In the genomic region with DNA sequence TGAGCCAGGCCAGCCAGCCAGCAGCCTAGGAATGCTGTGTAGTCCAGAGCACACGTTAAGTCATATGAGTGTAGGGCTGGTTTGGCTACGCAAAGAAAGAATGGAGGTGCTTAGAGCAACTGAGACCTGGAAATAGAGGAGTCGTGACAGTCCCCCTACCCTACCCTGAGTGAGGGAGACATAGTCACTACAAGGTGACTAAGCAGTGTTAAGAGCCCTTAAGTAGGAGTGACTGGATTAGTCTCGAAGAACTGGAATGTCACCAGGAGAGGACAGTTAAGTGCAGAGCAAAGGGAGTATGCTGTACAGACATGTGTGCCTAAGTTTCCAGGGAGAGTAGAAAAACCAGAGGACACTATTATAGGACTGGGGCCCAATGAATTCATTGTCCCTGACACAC, we compare ENCODE assay signal across 21 mouse cellular contexts. TPM values are rescaled to one million over a fixed set of nuclear protein-coding genes. Genes with fewer than 3 reads are reported as not detected.
DNase-seq lines count a peak whose midpoint lies in the region; ATAC-seq and TF ChIP-seq lines count a peak whose summit lies in the region.
"Had no signal": no experiment of that assay in that cellular context is flagged by ENCODE, and none has a peak within 500 bp of the region (broad histone marks: within the 10 kb centered on the region; RNA-seq: fewer than 3 reads in every experiment).

No protein-coding gene starts in this region.

- H3K9me3 ChIP-seq in forebrain, embryonic 10.5 days = peaks cover 4% of the 10 kb centered on the region; the same call in 1 of the 2 replicates
- H3K9me3 ChIP-seq in forebrain, postnatal 0 days (ENCODE audit: low read length) = no peaks in the 10 kb centered on the region
- peaks cover 3% of the 10 kb centered on the region; the same call in 1 of the 2 replicates for H3K9me3 ChIP-seq in hindbrain, embryonic 13.5 days
- no peaks in the 10 kb centered on the region for H3K9me3 ChIP-seq in hindbrain, embryonic 11.5 days (ENCODE audit: control insufficient read depth, low read length)
- H3K9me3 ChIP-seq in midbrain, embryonic 10.5 days (replicated peaks) = peaks cover 5% of the 10 kb centered on the region; the same call in 1 of the 2 replicates
- H3K9me3 ChIP-seq in midbrain, postnatal 0 days (ENCODE audit: low read length) = no peaks in the 10 kb centered on the region
- H3K9me3 ChIP-seq: neural tube, embryonic 12.5 days had no signal

- no peak for ATAC-seq in forebrain, postnatal 0 days
- no peak for ATAC-seq in hindbrain, embryonic 13.5 days (ENCODE audit: low FRiP score)
- ATAC-seq in hindbrain, embryonic 11.5 days (ENCODE audit: low FRiP score) = no peak
- no peak for ATAC-seq in midbrain, postnatal 0 days (ENCODE audit: low FRiP score)
- ATAC-seq: CD4-positive, CD25-positive, alpha-beta regulatory T cell, adult 4 months; liver, postnatal 0 days; Patski had no signal

- no peak overlapping the region for H3K4me3 ChIP-seq in forebrain, embryonic 10.5 days
- no peak overlapping the region for H3K4me3 ChIP-seq in forebrain, postnatal 0 days (ENCODE audit: low read depth, low read length)
- H3K4me3 ChIP-seq in hindbrain, embryonic 13.5 days = no peak overlapping the region
- no peak overlapping the region for H3K4me3 ChIP-seq in hindbrain, embryonic 11.5 days (ENCODE audit: low read depth, low read length)
- H3K4me3 ChIP-seq in midbrain, embryonic 10.5 days = no peak overlapping the region
- no peak overlapping the region for H3K4me3 ChIP-seq in midbrain, postnatal 0 days (ENCODE audit: low read depth, low read length)
- H3K4me3 ChIP-seq: heart, adult 2 months; layer of hippocampus, adult 2 months; neural tube, embryonic 12.5 days had no signal

- H3K27me3 ChIP-seq in forebrain, embryonic 10.5 days (ENCODE audit: poor library complexity, severe bottlenecking) = 0 out of 2 replicates have a peak, but pooled peaks cover 3% of the 10 kb centered on the region
- H3K27me3 ChIP-seq in forebrain, postnatal 0 days (ENCODE audit: insufficient read depth, low read length) = no peaks in the 10 kb centered on the region
- no peaks in the 10 kb centered on the region for H3K27me3 ChIP-seq in hindbrain, embryonic 13.5 days
- no peaks in the 10 kb centered on the region for H3K27me3 ChIP-seq in hindbrain, embryonic 11.5 days (ENCODE audit: control insufficient read depth, insufficient read depth, low read length)
- H3K27me3 ChIP-seq in midbrain, embryonic 10.5 days (ENCODE audit: low read depth, poor library complexity, severe bottlenecking) = peaks cover 13% of the 10 kb centered on the region
- no peaks in the 10 kb centered on the region for H3K27me3 ChIP-seq in midbrain, postnatal 0 days (ENCODE audit: insufficient read depth, low read length)
- H3K27me3 ChIP-seq: neural tube, embryonic 12.5 days; Patski had no signal

- H3K9ac ChIP-seq in forebrain, postnatal 0 days = no peak overlapping the region
- H3K9ac ChIP-seq in hindbrain, embryonic 13.5 days = peak overlapping the region; percentile 53; the same call in 1 of the 2 replicates
- no peak overlapping the region for H3K9ac ChIP-seq in hindbrain, embryonic 11.5 days (ENCODE audit: low read depth, low read length)
- H3K9ac ChIP-seq in midbrain, postnatal 0 days (replicated peaks; ENCODE audit: low read length, poor library complexity, severe bottlenecking) = no peak overlapping the region
- H3K9ac ChIP-seq: liver, postnatal 0 days; neural tube, embryonic 12.5 days had no signal

- H3K36me3 ChIP-seq in forebrain, embryonic 10.5 days (replicated peaks) = peaks cover 44% of the 10 kb centered on the region
- H3K36me3 ChIP-seq in forebrain, postnatal 0 days (ENCODE audit: insufficient read depth) = no peaks in the 10 kb centered on the region
- H3K36me3 ChIP-seq in hindbrain, embryonic 13.5 days = no peaks in the 10 kb centered on the region; the same call in 1 of the 2 replicates
- no peaks in the 10 kb centered on the region for H3K36me3 ChIP-seq in hindbrain, embryonic 11.5 days (ENCODE audit: control insufficient read depth, insufficient read depth, low read length)
- H3K36me3 ChIP-seq in midbrain, embryonic 10.5 days = peaks cover 46% of the 10 kb centered on the region
- peaks cover 4% of the 10 kb centered on the region; the same call in 1 of the 2 replicates for H3K36me3 ChIP-seq in midbrain, postnatal 0 days (ENCODE audit: insufficient read depth, low read length)

- H3K4me2 ChIP-seq in forebrain, postnatal 0 days (ENCODE audit: low read depth) = no peak overlapping the region
- H3K4me2 ChIP-seq in hindbrain, embryonic 13.5 days = no peak overlapping the region
- H3K4me2 ChIP-seq in hindbrain, embryonic 11.5 days (replicated peaks; ENCODE audit: low read depth, low read length) = no peak overlapping the region
- no peak overlapping the region for H3K4me2 ChIP-seq in midbrain, postnatal 0 days (ENCODE audit: low read depth, low read length, poor library complexity, severe bottlenecking)
- H3K4me2 ChIP-seq: neural tube, embryonic 12.5 days had no signal

- H3K4me1 ChIP-seq in forebrain, embryonic 10.5 days = peaks cover 46% of the 10 kb centered on the region
- H3K4me1 ChIP-seq in forebrain, postnatal 0 days (ENCODE audit: insufficient read depth) = no peaks in the 10 kb centered on the region; the same call in 1 of the 2 replicates
- H3K4me1 ChIP-seq in hindbrain, embryonic 13.5 days (replicated peaks) = peaks cover 44% of the 10 kb centered on the region
- no peaks in the 10 kb centered on the region for H3K4me1 ChIP-seq in hindbrain, embryonic 11.5 days (replicated peaks; ENCODE audit: control insufficient read depth, insufficient read depth, low read length)
- H3K4me1 ChIP-seq in midbrain, embryonic 10.5 days = peaks cover 24% of the 10 kb centered on the region
- H3K4me1 ChIP-seq in midbrain, postnatal 0 days (ENCODE audit: insufficient read depth, low read length) = peaks cover 7% of the 10 kb centered on the region; the same call in 1 of the 2 replicates

- no peak for TF ChIP-seq CTCF in forebrain, postnatal 0 days (IDR thresholded peaks at IDR 0.05; ENCODE audit: low read depth)
- no peak for TF ChIP-seq CTCF in midbrain, postnatal 0 days (IDR thresholded peaks at IDR 0.05)

- DNase-seq in forebrain, embryonic 10.5 days (ENCODE audit: extremely low spot score, low spot score) = no peak
- no peak for DNase-seq in forebrain, postnatal 0 days
- DNase-seq in hindbrain, embryonic 11.5 days (ENCODE audit: low spot score) = no peak
- DNase-seq in midbrain, embryonic 10.5 days (ENCODE audit: low spot score) = no peak
- no peak for DNase-seq in midbrain, postnatal 0 days (ENCODE audit: low spot score)
- DNase-seq in cerebellum, adult 11 months = no peak
- no peak for DNase-seq in B cell, adult 2 months
- DNase-seq: adrenal gland, adult 8-10 months; cerebellum, adult 9-11 months; gastrocnemius, postnatal 10 days; heart, adult 2 months; kidney, adult 11 months; liver; liver, postnatal 0 days; thymus, postnatal 14 days had no signal

- WGBS in forebrain, embryonic 10.5 days = 80% methylated on average over 4 of the region's 4 CpGs
- WGBS in forebrain, postnatal 0 days = 79% methylated on average over 4 of the region's 4 CpGs
- WGBS in hindbrain, embryonic 13.5 days = 87% methylated on average over 4 of the region's 4 CpGs
- WGBS in hindbrain, embryonic 11.5 days = 92% methylated on average over 4 of the region's 4 CpGs
- WGBS in midbrain, embryonic 10.5 days = 83% methylated on average over 4 of the region's 4 CpGs
- 81% methylated on average over 4 of the region's 4 CpGs for WGBS in midbrain, postnatal 0 days

- peak overlapping the region; percentile 35 for H3K27ac ChIP-seq in forebrain, embryonic 10.5 days
- H3K27ac ChIP-seq in forebrain, postnatal 0 days (ENCODE audit: low read depth, low read length) = no peak overlapping the region
- H3K27ac ChIP-seq in hindbrain, embryonic 13.5 days = peak overlapping the region; percentile 86
- H3K27ac ChIP-seq in hindbrain, embryonic 11.5 days (ENCODE audit: low read depth, low read length) = no peak overlapping the region
- H3K27ac ChIP-seq in midbrain, embryonic 10.5 days (replicated peaks) = peak overlapping the region; percentile 65; the same call in 1 of the 2 replicates
- no peak overlapping the region for H3K27ac ChIP-seq in midbrain, postnatal 0 days (ENCODE audit: low read depth, low read length)
- H3K27ac ChIP-seq: heart, adult 2 months; kidney, postnatal 0 days had no signal

RNA-seq across cellular contexts. Expression of a gene that starts 45.9 kb away (rescaled TPM):
- 72.3 and 76.1 TPM in 2 replicates for polyA plus RNA-seq in forebrain, embryonic 10.5 days (2016; fragmentation: Nextera tagmentation; extraction: Ambion mirVana)
- total RNA-seq in forebrain, postnatal 0 days (2014; rRNA removed) = 75.0 and 88.4 TPM in 2 replicates
- 80.4 and 84.7 TPM in 2 replicates for polyA plus RNA-seq in forebrain, postnatal 0 days (2015; fragmentation: Nextera tagmentation; extraction: Ambion mirVana)
- polyA plus RNA-seq in hindbrain, embryonic 13.5 days (2015; fragmentation: Nextera tagmentation; extraction: Ambion mirVana) = 74.9 and 76.6 TPM in 2 replicates
- 76.1 and 82.2 TPM in 2 replicates for polyA plus RNA-seq in hindbrain, embryonic 11.5 days (2014; fragmentation: Nextera tagmentation; extraction: Ambion mirVana)
- polyA plus RNA-seq in midbrain, embryonic 10.5 days (2016; fragmentation: Nextera tagmentation; extraction: Ambion mirVana) = 74.3 and 80.7 TPM in 2 replicates
- 62.6 and 69.5 TPM in 2 replicates for total RNA-seq in midbrain, postnatal 0 days (2014; rRNA removed)
- polyA plus RNA-seq in midbrain, postnatal 0 days (2015; fragmentation: Nextera tagmentation; extraction: Ambion mirVana) = 89.7 and 95.1 TPM in 2 replicates

Comparison
In these comparisons a context has a peak if more than half of its experiments do, and no peak if none do; other contexts are left out.
1. H3K27ac ChIP-seq: peak in forebrain, embryonic 10.5 days (single experiment), hindbrain, embryonic 13.5 days (single experiment) and midbrain, embryonic 10.5 days (single experiment); none in forebrain, postnatal 0 days (single experiment), hindbrain, embryonic 11.5 days (single experiment) and midbrain, postnatal 0 days (single experiment).